Mouse (Mus musculus) intestine, embryonic 15.5 days (tissue): ENCODE results near the gene Gm17535. TPM values are rescaled to one million over a fixed set of nuclear protein-coding genes. Genes with fewer than 3 reads are reported as not detected.
"Not testable (repeated sequence)": the region's sequence is repeated elsewhere in the genome, so short reads cannot be mapped to it uniquely, and the experiment has no call there.

ENCODE experiments used
- ATAC-seq: fragments of 200-750 bp; cut with Nextera tagmentation; 2 replicates; pipeline ENCODE4 v1.8.0; 2017; ENCODE audit warnings: moderate TSS enrichment, moderate library complexity
- H3K27ac ChIP-seq: fragments of 300-500 bp; sonication (generic); 2 replicates; pipeline ENCODE4 v1.5.1; 2015; ENCODE audit warnings: mild to moderate bottlenecking, inconsistent platforms
- H3K27me3 ChIP-seq: fragments of 300-500 bp; sonication (generic); replicated peaks from 2 replicates; pipeline ENCODE4 v1.6.1; 2015; ENCODE audit warnings: inconsistent platforms
- H3K36me3 ChIP-seq: fragments of 300-500 bp; sonication (generic); 2 replicates; pipeline ENCODE4 v1.6.1; 2015; ENCODE audit warnings: inconsistent platforms
- H3K4me1 ChIP-seq: fragments of 300-500 bp; sonication (generic); replicated peaks from 2 replicates; pipeline ENCODE4 v1.6.1; 2015; ENCODE audit warnings: inconsistent platforms
- H3K4me2 ChIP-seq: fragments of 300-500 bp; sonication (generic); replicated peaks from 2 replicates; pipeline ENCODE4 v1.6.1; 2015; ENCODE audit warnings: mild to moderate bottlenecking, inconsistent platforms
- H3K4me3 ChIP-seq: fragments of 300-500 bp; sonication (generic); replicated peaks from 2 replicates; pipeline ENCODE4 v1.5.1; 2015; ENCODE audit warnings: inconsistent platforms
- H3K9ac ChIP-seq: fragments of 300-500 bp; sonication (generic); 2 replicates; pipeline ENCODE4 v1.6.1; 2015; ENCODE audit warnings: inconsistent platforms
- H3K9me3 ChIP-seq: fragments of 300-500 bp; sonication (generic); 2 replicates; pipeline ENCODE4 v1.6.1; 2016; ENCODE audit warnings: inconsistent platforms
- WGBS: fragments of 180-500 bp; shearing (Covaris S2); methylation state at CpG from one replicate; pipeline ENCODE4 v1.1.7; 2015; 5-methylcytosine and 5-hydroxymethylcytosine counted together
- polyA plus RNA-seq: library from polyadenylated mRNA; unstranded; fragments of >200 nt; fragmentation: Nextera tagmentation; extraction: Ambion mirVana; gene quantifications from 2 replicates; pipeline ENCODE4 v1.2.1, GENCODE M21; 2015

Gene Gm17535
- polyA plus RNA-seq, 1 experiment from 2014 or later, result not detected

DNA sequence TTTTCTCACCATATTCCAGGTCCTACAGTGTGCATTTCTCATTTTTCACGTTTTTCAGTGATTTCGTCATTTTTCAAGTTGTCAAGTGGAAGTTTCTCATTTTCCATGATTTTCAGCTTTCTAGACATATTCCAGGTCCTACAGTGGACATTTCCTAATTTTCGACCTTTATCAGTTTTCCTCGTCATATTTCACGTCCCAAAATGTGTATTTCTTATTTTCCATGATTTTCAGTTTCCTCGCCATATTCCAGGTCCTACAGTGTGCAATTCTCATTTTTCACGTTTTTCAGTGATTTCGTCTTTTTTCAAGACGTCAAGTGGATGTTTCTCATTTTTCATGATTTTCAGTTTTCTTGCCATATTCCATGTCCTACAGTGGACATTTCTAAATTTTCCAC lies 7.2 kb upstream of the Gm17535 start:
- H3K9me3 ChIP-seq, H3K27me3 ChIP-seq, H3K36me3 ChIP-seq, H3K4me2 ChIP-seq, H3K9ac ChIP-seq, H3K27ac ChIP-seq, H3K4me3 ChIP-seq, H3K4me1 ChIP-seq, ATAC-seq: not testable (repeated sequence)
- 69% methylated on average over 9 of the region's 9 CpGs for WGBS

DNA sequence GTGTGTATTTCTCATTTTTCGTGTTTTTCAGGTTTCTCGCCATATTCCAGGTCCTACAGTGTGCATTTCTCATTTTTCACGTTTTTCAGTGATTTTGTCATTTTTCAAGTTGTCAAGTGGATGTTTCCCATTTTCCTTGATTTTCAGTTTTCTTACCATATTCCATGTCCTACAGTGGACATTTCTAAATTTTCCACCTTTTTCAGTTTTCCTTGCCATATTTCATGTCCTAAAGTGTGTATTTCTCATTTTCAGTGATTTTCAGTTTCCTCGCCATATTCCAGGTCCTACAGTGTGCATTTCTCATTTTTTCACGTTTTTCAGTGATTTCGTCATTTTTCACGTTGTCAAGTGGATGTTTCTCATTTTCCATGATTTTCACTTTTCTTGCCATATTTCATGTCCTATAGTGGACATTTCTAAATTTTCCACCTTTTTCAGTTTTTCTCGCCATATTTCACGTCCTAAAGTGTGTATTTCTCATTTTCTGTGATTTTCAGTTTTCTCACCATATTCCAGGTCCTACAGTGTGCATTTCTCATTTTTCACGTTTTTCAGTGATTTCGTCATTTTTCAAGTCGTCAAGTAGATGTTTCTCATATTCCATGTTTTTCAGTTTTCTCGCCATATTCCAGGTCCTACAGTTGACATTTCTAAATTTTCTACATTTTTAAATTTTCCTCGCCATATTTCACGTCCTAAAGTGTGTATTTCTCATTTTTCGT lies 5.0 kb upstream of the Gm17535 start:
- not testable (repeated sequence) for H3K4me1 ChIP-seq, H3K9ac ChIP-seq, ATAC-seq, H3K27ac ChIP-seq, H3K27me3 ChIP-seq, H3K36me3 ChIP-seq, H3K4me2 ChIP-seq, H3K4me3 ChIP-seq, H3K9me3 ChIP-seq
- WGBS, result 63% methylated on average over 14 of the region's 16 CpGs

DNA sequence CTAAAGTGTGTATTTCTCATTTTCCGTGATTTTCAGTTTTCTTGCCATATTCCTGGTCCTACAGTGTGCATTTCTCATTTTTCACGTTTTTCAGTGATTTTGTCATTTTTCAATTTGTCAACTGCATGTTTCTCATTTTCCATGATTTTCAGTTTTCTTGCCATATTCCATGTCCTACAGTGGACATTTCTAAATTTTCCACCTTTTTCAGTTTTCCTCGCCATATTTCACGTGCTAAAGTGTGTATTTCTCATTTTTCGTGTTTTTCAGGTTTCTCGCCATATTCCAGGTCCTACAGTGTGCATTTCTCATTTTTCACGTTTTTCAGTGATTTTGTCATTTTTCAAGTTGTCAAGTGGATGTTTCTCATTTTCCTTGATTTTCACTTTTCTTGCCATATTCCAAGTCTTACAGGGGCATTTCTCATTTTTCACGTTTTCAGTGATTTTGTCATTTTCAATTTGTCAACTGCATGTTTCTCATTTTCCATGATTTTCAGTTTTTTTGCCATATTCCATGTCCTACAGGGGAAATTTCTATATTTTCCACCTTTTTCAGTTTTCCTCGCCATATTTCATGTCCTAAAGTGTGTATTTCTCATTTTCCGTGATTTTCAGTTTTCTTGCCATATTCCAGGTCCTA lies 3.6 kb upstream of the Gm17535 start:
- H3K4me3 ChIP-seq, H3K36me3 ChIP-seq, ATAC-seq, H3K27me3 ChIP-seq, H3K9me3 ChIP-seq, H3K9ac ChIP-seq, H3K4me2 ChIP-seq, H3K27ac ChIP-seq, H3K4me1 ChIP-seq: not testable (repeated sequence)
- WGBS, result 64% methylated on average over 2 of the region's 10 CpGs

DNA sequence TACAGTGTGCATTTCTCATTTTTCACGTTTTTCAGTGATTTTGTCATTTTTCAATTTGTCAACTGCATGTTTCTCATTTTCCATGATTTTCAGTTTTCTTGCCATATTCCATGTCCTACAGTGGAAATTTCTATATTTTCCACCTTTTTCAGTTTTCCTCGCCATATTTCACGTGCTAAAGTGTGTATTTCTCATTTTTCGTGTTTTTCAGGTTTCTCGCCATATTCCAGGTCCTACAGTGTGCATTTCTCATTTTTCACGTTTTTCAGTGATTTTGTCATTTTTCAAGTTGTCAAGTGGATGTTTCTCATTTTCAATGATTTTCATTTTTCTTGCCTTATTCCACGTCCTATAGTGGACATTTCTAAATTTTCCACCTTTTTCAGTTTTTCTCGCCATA lies 2.2 kb downstream of the Gm17535 start, which contains the start of gene Gm10715:
TSS of gene Gm10715 (plus strand) at position 301 of the 400 bp plus-strand sequence.
- H3K4me1 ChIP-seq, H3K27ac ChIP-seq, H3K9me3 ChIP-seq, H3K4me3 ChIP-seq, H3K4me2 ChIP-seq, H3K27me3 ChIP-seq, ATAC-seq, H3K36me3 ChIP-seq, H3K9ac ChIP-seq: not testable (repeated sequence)
- WGBS, result 75% methylated on average over 8 of the region's 8 CpGs

DNA sequence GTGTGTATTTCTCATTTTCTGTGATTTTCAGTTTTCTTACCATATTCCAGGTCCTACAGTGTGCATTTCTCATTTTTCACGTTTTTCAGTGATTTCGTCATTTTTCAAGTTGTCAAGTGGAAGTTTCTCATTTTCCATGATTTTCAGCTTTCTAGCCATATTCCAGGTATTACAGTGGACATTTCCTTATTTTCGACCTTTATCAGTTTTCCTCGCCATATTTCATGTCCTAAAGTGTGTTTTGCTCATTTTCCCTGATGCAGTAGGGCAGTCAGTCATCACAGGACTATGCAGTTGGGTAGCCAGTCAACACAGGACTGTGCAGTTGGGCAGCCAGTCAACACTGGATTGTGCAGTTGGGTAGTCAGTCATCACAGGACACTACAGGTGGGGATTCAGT lies 3.8 kb downstream of the Gm17535 start:
- not testable (repeated sequence) for H3K4me1 ChIP-seq, H3K27me3 ChIP-seq, H3K36me3 ChIP-seq, ATAC-seq, H3K4me3 ChIP-seq, H3K4me2 ChIP-seq, H3K9ac ChIP-seq, H3K27ac ChIP-seq, H3K9me3 ChIP-seq
- WGBS, result 66% methylated on average over 4 of the region's 4 CpGs

Other genes starting within 250 kb of the Gm17535 start
- gene Gm10722, start 33.7 kb upstream of the Gm17535 start, polyA plus RNA-seq, result not detected in 2 replicates
- gene Gm11168, start 31.3 kb upstream of the Gm17535 start, polyA plus RNA-seq, result not detected in 2 replicates
- not detected in 2 replicates for gene Gm10721, start 21.5 kb upstream of the Gm17535 start, polyA plus RNA-seq
- not detected in 2 replicates for gene Gm10720, start 18.9 kb upstream of the Gm17535 start, polyA plus RNA-seq
- 0.30 TPM in 1 of 2 replicates, not detected in the other for gene Gm10719, start 17.2 kb upstream of the Gm17535 start, polyA plus RNA-seq
- 0.64 TPM in 1 of 2 replicates, not detected in the other for gene Gm10718, start 11.1 kb upstream of the Gm17535 start, polyA plus RNA-seq
- not detected in 2 replicates for gene Gm10717, start 9.2 kb upstream of the Gm17535 start, polyA plus RNA-seq
- not detected in 2 replicates for gene Gm10715, start 2.3 kb downstream of the Gm17535 start, polyA plus RNA-seq